Mouse (Mus musculus) CH12.LX (cell line): ENCODE results near the gene Ankrd39. TPM values are rescaled to one million over a fixed set of nuclear protein-coding genes. Genes with fewer than 3 reads are reported as not detected.

Experiments
- DNase-seq: peaks from one replicate; pipeline ENCODE4 v3.0.0-alpha.2; 2013; ENCODE audit errors: extremely low read depth
- H3K27ac ChIP-seq: 2 replicates; pipeline ENCODE4 v1.5.1; 2012; ENCODE audit warnings: low read depth, mild to moderate bottlenecking, control low read depth, moderate library complexity; ENCODE audit not compliant: insufficient read depth
- H3K27me3 ChIP-seq: replicated peaks from 2 replicates; pipeline ENCODE3; 2012; ENCODE audit warnings: inconsistent platforms
- H3K36me3 ChIP-seq, 2 experiments: replicated peaks in 1 of 2; 2 replicates each; pipeline versions ENCODE3 to v1.6.1; 2012; ENCODE audit warnings: inconsistent platforms in 1 of 2, low read length in 1 of 2, mild to moderate bottlenecking in 1 of 2, mixed read lengths in 1 of 2, moderate library complexity in 1 of 2; ENCODE audit not compliant: control insufficient read depth in 1 of 2, insufficient read depth in 1 of 2
- H3K4me1 ChIP-seq, 2 experiments: 2 replicates each; pipeline ENCODE4 v1.6.1; 2012; ENCODE audit warnings: inconsistent platforms in 1 of 2, moderate library complexity in 1 of 2; ENCODE audit not compliant: insufficient read depth in 2 of 2, control insufficient read depth in 1 of 2
- H3K4me2 ChIP-seq: 2 replicates; pipeline ENCODE4 v1.6.1; 2012; ENCODE audit warnings: low read depth, mild to moderate bottlenecking, control low read depth; ENCODE audit not compliant: poor library complexity, insufficient read depth, severe bottlenecking
- H3K4me3 ChIP-seq, 3 experiments: fragments of 150-350 bp in 1 of 3; sonication (generic) in 1 of 3; replicated peaks in 1 of 3; 2 replicates each; pipeline versions ENCODE3 to v1.5.1; 2011 to 2012; ENCODE audit warnings: low read depth in 2 of 3, low read length in 2 of 3, mild to moderate bottlenecking in 2 of 3, moderate library complexity in 2 of 3, control low read depth in 1 of 3, improper control_type of control experiment in 1 of 3, inconsistent platforms in 1 of 3, mixed read lengths in 1 of 3; ENCODE audit not compliant: poor library complexity in 1 of 3
- H3K79me2 ChIP-seq: replicated peaks from 2 replicates; pipeline ENCODE4 v1.6.1; 2012; ENCODE audit warnings: mild to moderate bottlenecking, moderate library complexity; ENCODE audit not compliant: control insufficient read depth, poor library complexity, insufficient read depth, severe bottlenecking; ENCODE audit errors: extremely low read depth
- H3K9ac ChIP-seq: 2 replicates; pipeline ENCODE4 v1.6.1; 2012; ENCODE audit warnings: low read depth, mild to moderate bottlenecking, control low read depth, moderate library complexity; ENCODE audit not compliant: insufficient read depth
- H3K9me3 ChIP-seq: replicated peaks from 2 replicates; pipeline ENCODE3; 2012; ENCODE audit warnings: low read length, inconsistent platforms, mixed read lengths
- BHLHE40 ChIP-seq: IDR thresholded peaks from 2 replicates; pipeline ENCODE4 v1.6.1; 2011; ENCODE audit warnings: mild to moderate bottlenecking, low read depth, low read length, improper control_type of control experiment
- CTCF ChIP-seq, 2 experiments: IDR thresholded peaks in 1 of 2; conservative IDR thresholded peaks in 1 of 2; 2 replicates each; pipeline ENCODE4 v1.5.1; 2011 to 2012; ENCODE audit warnings: low read depth in 2 of 2, low read length in 2 of 2, improper control_type of control experiment in 1 of 2, inconsistent platforms in 1 of 2, mild to moderate bottlenecking in 1 of 2, moderate library complexity in 1 of 2
- E2F4 ChIP-seq: IDR thresholded peaks from 2 replicates; pipeline ENCODE4 v1.6.1; 2011; ENCODE audit warnings: low read depth, low read length, improper control_type of control experiment; ENCODE audit not compliant: insufficient replicate concordance
- ELF1 ChIP-seq: IDR thresholded peaks from 2 replicates; pipeline ENCODE4 v1.6.1; 2014; ENCODE audit warnings: low read depth, mild to moderate bottlenecking, inconsistent platforms, low read length, improper control_type of control experiment
- KAT2A ChIP-seq: IDR thresholded peaks from 2 replicates; pipeline ENCODE4 v1.6.1; 2012; ENCODE audit warnings: low read length, improper control_type of control experiment, inconsistent platforms; ENCODE audit not compliant: insufficient replicate concordance
- MAFK ChIP-seq: IDR thresholded peaks from 2 replicates; pipeline ENCODE4 v1.6.1; 2011; ENCODE audit warnings: low read length, improper control_type of control experiment; ENCODE audit not compliant: insufficient replicate concordance
- MAZ ChIP-seq: IDR thresholded peaks from 2 replicates; pipeline ENCODE4 v1.6.1; 2012; ENCODE audit warnings: low read depth, mild to moderate bottlenecking, inconsistent platforms, low read length, improper control_type of control experiment, moderate library complexity
- MEF2A ChIP-seq: IDR thresholded peaks from 2 replicates; pipeline ENCODE4 v1.6.1; 2014; ENCODE audit warnings: low read depth, mild to moderate bottlenecking, inconsistent platforms, low read length, improper control_type of control experiment, borderline replicate concordance
- MXI1 ChIP-seq: IDR thresholded peaks from 2 replicates; pipeline ENCODE4 v1.6.1; 2011; ENCODE audit warnings: mild to moderate bottlenecking, low read depth, low read length, improper control_type of control experiment
- MYC ChIP-seq: IDR thresholded peaks from 2 replicates; pipeline ENCODE4 v1.6.1; 2011; ENCODE audit warnings: low read depth, mild to moderate bottlenecking, improper control_type of control experiment, low read length
- NELFE ChIP-seq: IDR thresholded peaks from 2 replicates; pipeline ENCODE4 v1.6.1; 2011; ENCODE audit warnings: low read depth, low read length, improper control_type of control experiment
- NRF1 ChIP-seq: IDR thresholded peaks from 2 replicates; pipeline ENCODE4 v1.6.1; 2014; ENCODE audit warnings: low read depth, mild to moderate bottlenecking, inconsistent platforms, low read length, improper control_type of control experiment, moderate library complexity
- PAX5 ChIP-seq: IDR thresholded peaks from 2 replicates; pipeline ENCODE4 v1.6.1; 2012; ENCODE audit warnings: low read length, inconsistent platforms, mixed read lengths
- POLR2A ChIP-seq: IDR thresholded peaks from 2 replicates; pipeline ENCODE4 v1.6.1; 2011; ENCODE audit warnings: low read depth, mild to moderate bottlenecking, improper control_type of control experiment, low read length
- POLR2AphosphoS2 ChIP-seq: IDR thresholded peaks from 2 replicates; pipeline ENCODE4 v1.6.1; 2011; ENCODE audit warnings: low read depth, low read length, improper control_type of control experiment
- RAD21 ChIP-seq: IDR thresholded peaks from 2 replicates; pipeline ENCODE4 v1.6.1; 2011; ENCODE audit warnings: low read depth, mild to moderate bottlenecking, low read length, improper control_type of control experiment, moderate library complexity
- SIN3A ChIP-seq: IDR thresholded peaks from 2 replicates; pipeline ENCODE4 v1.6.1; 2012; ENCODE audit warnings: low read length, improper control_type of control experiment, inconsistent platforms
- SMC3 ChIP-seq: IDR thresholded peaks from 2 replicates; pipeline ENCODE4 v1.6.1; 2011; ENCODE audit warnings: low read depth, low read length, improper control_type of control experiment
- TCF12 ChIP-seq: IDR thresholded peaks from 2 replicates; pipeline ENCODE4 v1.6.1; 2014; ENCODE audit warnings: low read depth, mild to moderate bottlenecking, inconsistent platforms, low read length, improper control_type of control experiment
- dilution Hi-C: fragments of 300-500 bp; cut with MboI; formaldehyde crosslinking; loops from 2 replicates; pipeline ENCODE4 v1.14.3; 2020; ENCODE audit warnings: low sequenced_read_pairs; ENCODE audit not compliant: extremely low pct_unique_long_range_greater_than_20kb, extremely low pct_ligation_motif_present
- in situ Hi-C: fragments of 300-500 bp; cut with MboI; formaldehyde crosslinking; loops from 3 replicates; pipeline ENCODE4 v1.14.3; 2019; ENCODE audit warnings: low sequenced_read_pairs, low pct_ligation_motif_present, low pct_unique_long_range_greater_than_20kb, mixed read lengths
- polyA plus RNA-seq: library from polyadenylated mRNA; unstranded; fragments of >175 nt; gene quantifications from 2 replicates; pipeline ENCODE4 v1.2.1, GENCODE M21; 2012; ENCODE audit warnings: low read depth; ENCODE audit not compliant: insufficient read length
- total RNA-seq, 2 experiments: library from RNA; depleted of rRNA; stranded (reverse); fragments of 300-350 nt in 1 of 2; fragments of >200 nt in 1 of 2; gene quantifications; 2 replicates each; pipeline ENCODE4 v1.2.3; 2012 to 2014

Gene Ankrd39
- total and polyA plus RNA-seq, 3 experiments, result 4.3 to 14.8 (median 11.6) TPM

DNA sequence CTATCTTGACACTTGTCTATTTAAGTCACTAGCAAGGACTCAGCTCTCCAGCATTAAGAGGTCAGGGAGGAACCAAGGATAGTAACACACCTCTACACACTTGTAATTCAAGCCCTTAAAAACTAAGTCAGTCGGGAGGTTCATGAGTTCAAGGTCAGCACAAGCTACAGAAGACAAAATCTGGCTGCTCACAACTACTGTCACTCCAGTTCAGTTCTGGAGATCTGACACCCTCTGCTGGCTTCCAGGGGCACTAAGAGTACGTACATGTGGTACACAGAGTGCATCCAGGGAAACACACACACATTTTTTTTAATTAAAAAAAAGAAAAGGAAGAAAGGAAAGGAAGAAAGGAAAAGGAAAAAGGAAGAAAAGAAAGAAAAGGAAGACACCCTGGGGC, 50.5 kb downstream of the Ankrd39 start:
- Histone ChIP-seq H3K9ac (no peak overlapping the region), H3K27me3 (no peaks in the 10 kb centered on the region), H3K4me3 (no peak overlapping the region), H3K4me2 (no peak overlapping the region), H3K36me3 (peaks cover 7 to 38% of the 10 kb centered on the region in 2 experiments), H3K27ac (no peak overlapping the region), H3K4me1 (no peaks in the 10 kb centered on the region), H3K9me3 (no peaks in the 10 kb centered on the region), H3K79me2 (no peaks in the 10 kb centered on the region)
- dilution Hi-C loops, result no loop called here
- no peak for DNase-seq
- TF ChIP-seq MYC (no peak), SMC3 (peak; percentile 43), RAD21 (peak; percentile 56), CTCF (conservative IDR thresholded peaks at IDR 0.05 in 1 of 2, IDR thresholded peaks at IDR 0.05 in 1 of 2; ENCODE audit: low read depth in 2 of 2, low read length in 2 of 2) (peak in 1 of 2 experiments; percentile 60; a peak in 2 of 4 replicates), KAT2A (no peak)
- in situ Hi-C loops, result no loop called here

DNA sequence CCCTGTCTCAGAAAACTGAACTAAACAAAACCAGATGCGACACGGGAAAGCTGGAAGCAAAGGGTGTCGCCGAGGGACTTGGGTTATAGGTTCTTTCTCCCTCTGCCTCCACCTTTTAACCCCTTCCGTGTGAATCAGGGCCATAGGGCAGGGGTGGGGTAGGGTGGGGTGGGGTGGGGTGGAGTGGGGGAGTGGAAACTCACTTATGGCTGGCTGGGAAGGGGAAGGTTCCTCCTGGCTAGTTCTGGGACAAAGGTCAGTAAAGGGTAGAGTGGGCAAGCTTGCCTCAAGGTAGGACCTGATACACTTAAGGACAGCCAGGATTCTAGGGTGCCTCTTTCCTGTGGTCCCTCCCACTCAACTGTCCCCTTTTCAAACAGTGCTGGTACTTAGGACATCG, 53.9 kb downstream of the Ankrd39 start:
- H3K4me2 ChIP-seq, result no peak overlapping the region
- TF ChIP-seq PAX5 (no peak), E2F4 (no peak), NRF1 (no peak), BHLHE40 (no peak), MEF2A (no peak), SIN3A (no peak), POLR2A (no peak), TCF12 (no peak), NELFE (no peak), CTCF (conservative IDR thresholded peaks at IDR 0.05 in 1 of 2, IDR thresholded peaks at IDR 0.05 in 1 of 2; ENCODE audit: low read depth in 2 of 2, low read length in 2 of 2) (no peak), MAZ (no peak), ELF1 (no peak), MYC (no peak), MAFK (no peak), RAD21 (no peak), POLR2AphosphoS2 (no peak), MXI1 (no peak)
- TF ChIP-seq, all 38 proteins: peak for 0
- H3K4me1 ChIP-seq, result no peaks in the 10 kb centered on the region
- no peak overlapping the region for H3K4me3 ChIP-seq
- H3K27ac ChIP-seq, result no peak overlapping the region
- H3K27me3 ChIP-seq, result no peaks in the 10 kb centered on the region
- DNase-seq, result no peak
- peaks cover 0 to 11% of the 10 kb centered on the region in 2 experiments for H3K36me3 ChIP-seq
- H3K9ac ChIP-seq, result no peak overlapping the region
- in situ Hi-C loops, result no loop called here
- dilution Hi-C loops, result no loop called here
- no peaks in the 10 kb centered on the region for H3K9me3 ChIP-seq
- H3K79me2 ChIP-seq, result no peaks in the 10 kb centered on the region
